Mouse (Mus musculus) midbrain, embryonic 16.5 days (tissue): ENCODE data around the gene Fcgr2b. TPM values are rescaled to one million over a fixed set of nuclear protein-coding genes. Genes with fewer than 3 reads are reported as not detected.
A peak's percentile ranks its signal among the peaks of the same experiment; 100 is the strongest.

ENCODE experiments used
- ATAC-seq: fragments of 200-750 bp; cut with Nextera tagmentation; 2 replicates; pipeline ENCODE4 v1.8.0; 2017; ENCODE audit warnings: moderate TSS enrichment
- H3K27ac ChIP-seq: fragments of 300-500 bp; sonication (generic); 2 replicates; pipeline ENCODE4 v1.5.1; 2014; ENCODE audit warnings: mild to moderate bottlenecking, low read length, mixed read lengths
- H3K27me3 ChIP-seq: fragments of 300-500 bp; sonication (generic); 2 replicates; pipeline ENCODE4 v1.6.1; 2014; ENCODE audit warnings: low read depth, low read length, mixed read lengths; ENCODE audit not compliant: control insufficient read depth, insufficient read depth
- H3K36me3 ChIP-seq: fragments of 300-500 bp; sonication (generic); 2 replicates; pipeline ENCODE4 v1.6.1; 2014; ENCODE audit warnings: mild to moderate bottlenecking, low read length, moderate library complexity, mixed read lengths; ENCODE audit not compliant: control insufficient read depth, insufficient read depth
- H3K4me1 ChIP-seq: fragments of 300-500 bp; sonication (generic); 2 replicates; pipeline ENCODE4 v1.6.1; 2014; ENCODE audit warnings: mild to moderate bottlenecking, low read length, mixed read lengths; ENCODE audit not compliant: control insufficient read depth, insufficient read depth
- H3K4me2 ChIP-seq: fragments of 300-500 bp; sonication (generic); 2 replicates; pipeline ENCODE4 v1.6.1; 2014; ENCODE audit warnings: mild to moderate bottlenecking, low read length, mixed read lengths
- H3K4me3 ChIP-seq: fragments of 300-500 bp; sonication (generic); 2 replicates; pipeline ENCODE4 v1.5.1; 2014; ENCODE audit warnings: low read depth, mild to moderate bottlenecking, low read length, moderate library complexity, mixed read lengths
- H3K9ac ChIP-seq: fragments of 300-500 bp; sonication (generic); 2 replicates; pipeline ENCODE4 v1.6.1; 2014; ENCODE audit warnings: low read depth, low read length, mixed read lengths
- H3K9me3 ChIP-seq: fragments of 300-500 bp; sonication (generic); replicated peaks from 2 replicates; pipeline ENCODE4 v1.6.1; 2014; ENCODE audit warnings: mild to moderate bottlenecking, low read length, mixed read lengths; ENCODE audit not compliant: control insufficient read depth, poor library complexity, severe bottlenecking
- WGBS: fragments of 180-500 bp; shearing (Covaris S2); extraction: QIAGEN DNeasy Blood & Tissue Kit; methylation state at CpG from one replicate; pipeline ENCODE4 v1.1.7; 2014; 5-methylcytosine and 5-hydroxymethylcytosine counted together
- polyA plus RNA-seq: library from polyadenylated mRNA; unstranded; fragments of >200 nt; fragmentation: Nextera tagmentation; extraction: Ambion mirVana; gene quantifications from 2 replicates; pipeline ENCODE4 v1.2.1, GENCODE M21; 2015

The Fcgr2b gene
- polyA plus RNA-seq, 1 experiment from 2014 or later: 1.7 TPM

GRCm38 (mm10) chr1:171005081-171005480, 28.7 kb upstream of the Fcgr2b start:
- no peaks in the 10 kb centered on the region for H3K4me1 ChIP-seq
- no peak overlapping the region for H3K4me2 ChIP-seq
- no peak overlapping the region for H3K9ac ChIP-seq
- no peaks in the 10 kb centered on the region for H3K9me3 ChIP-seq
- 76% methylated on average over 6 of the region's 6 CpGs for WGBS
- H3K4me3 ChIP-seq: no peak overlapping the region
- no peak for ATAC-seq
- no peak overlapping the region for H3K27ac ChIP-seq
- H3K36me3 ChIP-seq: no peaks in the 10 kb centered on the region
- no peaks in the 10 kb centered on the region for H3K27me3 ChIP-seq

DNA sequence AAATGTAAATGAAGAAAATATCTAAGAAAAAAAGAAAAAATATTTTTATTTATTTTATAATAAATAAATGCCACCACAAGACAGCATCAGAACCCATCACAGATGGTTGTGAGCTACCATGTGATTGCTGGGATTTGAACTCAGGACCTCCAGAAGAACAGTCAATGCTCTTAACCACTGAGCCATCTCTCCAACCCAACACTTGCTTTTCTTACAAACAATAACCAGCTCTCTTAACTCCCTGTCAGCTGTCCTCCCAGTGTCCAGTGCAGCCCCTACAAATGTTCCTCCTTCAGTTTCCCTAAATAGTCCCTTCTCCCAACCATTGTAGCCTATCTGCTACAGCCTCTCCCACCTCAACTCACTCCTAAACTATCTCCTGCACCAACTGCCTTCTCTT, 23.5 kb upstream of the Fcgr2b start:
- Histone ChIP-seq H3K27me3 (no peaks in the 10 kb centered on the region), H3K4me2 (no peak overlapping the region), H3K27ac (no peak overlapping the region), H3K4me1 (no peaks in the 10 kb centered on the region), H3K9ac (no peak overlapping the region), H3K9me3 (no peaks in the 10 kb centered on the region), H3K4me3 (no peak overlapping the region), H3K36me3 (no peaks in the 10 kb centered on the region)
- ATAC-seq: no peak

DNA sequence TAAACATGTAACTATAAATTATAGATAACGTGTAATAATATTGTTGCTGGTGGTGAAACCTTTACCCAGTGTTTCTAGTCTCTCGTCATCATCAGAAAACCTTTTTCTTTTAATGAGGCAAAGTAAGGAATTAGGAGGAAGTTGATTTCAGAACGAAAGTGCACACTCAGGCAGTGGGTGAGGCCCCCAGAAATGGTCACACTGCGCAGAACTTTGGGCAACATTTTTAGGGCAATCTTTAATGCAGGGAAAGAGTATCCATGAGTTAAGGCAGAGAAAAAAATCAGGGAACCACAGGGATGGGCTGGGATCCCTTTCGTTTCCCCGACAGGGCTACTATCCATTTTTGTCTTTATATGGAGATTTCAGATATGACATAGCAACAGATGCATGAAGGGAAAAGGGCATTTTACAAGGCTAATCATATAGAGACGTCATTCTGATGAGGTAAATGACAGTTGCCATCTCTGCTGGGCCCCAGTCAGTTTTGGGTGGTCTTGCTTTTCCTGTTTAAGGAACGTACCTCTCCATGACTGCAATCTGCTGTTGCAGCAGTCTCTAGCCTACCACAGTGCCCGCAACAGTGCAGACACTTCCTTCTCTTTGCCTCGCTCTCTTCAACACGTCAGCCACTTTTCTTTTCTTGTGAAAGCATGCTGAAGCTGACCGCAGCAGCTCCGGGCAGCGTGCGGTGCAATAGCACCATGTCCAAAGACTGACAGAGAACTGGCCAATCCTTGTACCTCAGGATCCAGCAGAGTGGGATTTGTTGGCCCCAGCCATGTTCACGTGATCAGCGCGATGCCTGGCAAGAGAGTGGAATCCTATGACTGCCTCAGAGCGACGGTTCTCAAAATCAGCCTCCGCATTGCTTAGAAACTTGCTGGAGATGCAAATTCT, 21.7 kb upstream of the Fcgr2b start:
- H3K27ac ChIP-seq: no peak overlapping the region
- ATAC-seq: no peak
- no peaks in the 10 kb centered on the region for H3K4me1 ChIP-seq
- peak overlapping the region; percentile 28 for H3K4me2 ChIP-seq
- H3K4me3 ChIP-seq: no peak overlapping the region
- H3K9ac ChIP-seq: no peak overlapping the region
- H3K27me3 ChIP-seq: no peaks in the 10 kb centered on the region
- no peaks in the 10 kb centered on the region for H3K9me3 ChIP-seq
- no peaks in the 10 kb centered on the region for H3K36me3 ChIP-seq
- WGBS: 57% methylated on average over 21 of the region's 21 CpGs

DNA sequence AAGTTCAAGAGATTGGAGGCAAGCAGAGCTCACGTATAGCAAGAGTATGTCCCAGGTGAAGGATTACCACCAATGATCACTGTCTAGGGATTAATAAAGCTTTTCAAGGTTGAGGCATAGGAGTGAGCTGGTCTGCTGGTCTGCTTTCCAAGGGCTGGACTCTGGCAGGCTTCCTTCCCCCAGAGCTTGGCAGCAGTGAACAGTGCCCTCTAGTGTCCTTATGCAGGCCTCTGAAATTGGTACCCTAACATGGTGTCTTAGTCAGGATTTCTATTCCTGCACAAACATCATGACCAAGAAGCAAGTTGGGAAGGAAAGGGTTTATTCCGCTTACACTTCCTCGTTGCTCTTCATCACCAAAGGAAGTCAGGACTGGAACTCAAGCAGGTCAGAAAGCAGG, 20.4 kb upstream of the Fcgr2b start:
- Histone ChIP-seq H3K9me3 (no peaks in the 10 kb centered on the region), H3K27me3 (no peaks in the 10 kb centered on the region), H3K27ac (no peak overlapping the region), H3K36me3 (no peaks in the 10 kb centered on the region), H3K4me1 (no peaks in the 10 kb centered on the region), H3K4me2 (no peak overlapping the region), H3K4me3 (no peak overlapping the region), H3K9ac (no peak overlapping the region)
- ATAC-seq: no peak
- WGBS: 48% methylated on average over 3 of the region's 3 CpGs

GRCm38 (mm10) chr1:170996034-170996433, 19.7 kb upstream of the Fcgr2b start:
- Histone ChIP-seq H3K9me3 (no peaks in the 10 kb centered on the region), H3K27ac (no peak overlapping the region), H3K27me3 (no peaks in the 10 kb centered on the region), H3K4me3 (no peak overlapping the region), H3K4me2 (no peak overlapping the region), H3K4me1 (no peaks in the 10 kb centered on the region), H3K9ac (no peak overlapping the region), H3K36me3 (no peaks in the 10 kb centered on the region)
- 82% methylated on average over 3 of the region's 3 CpGs for WGBS
- ATAC-seq: no peak

DNA sequence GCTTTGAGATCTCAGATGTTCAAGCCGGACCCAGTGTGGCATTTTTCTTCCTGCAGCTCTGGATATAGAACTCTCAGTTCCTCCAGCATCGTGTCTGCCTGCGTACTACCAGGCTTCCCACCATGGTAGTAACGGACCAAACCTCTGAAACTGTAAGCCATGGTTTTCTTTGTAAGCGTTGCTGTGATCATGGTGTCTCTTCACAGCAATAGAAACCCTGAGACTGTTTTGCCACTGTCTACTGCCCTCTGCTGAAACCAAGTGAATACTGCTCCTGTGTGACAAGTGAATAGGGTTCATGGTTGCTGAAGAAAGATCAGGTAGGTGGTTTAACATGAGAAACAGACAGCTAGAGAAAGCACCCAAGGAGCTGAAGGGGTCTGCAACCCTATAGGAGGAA, 16.2 kb upstream of the Fcgr2b start:
- no peak overlapping the region for H3K9ac ChIP-seq
- H3K27me3 ChIP-seq: no peaks in the 10 kb centered on the region
- ATAC-seq: no peak
- WGBS: 67% methylated on average over 5 of the region's 5 CpGs
- H3K9me3 ChIP-seq: no peaks in the 10 kb centered on the region
- H3K4me3 ChIP-seq: no peak overlapping the region
- no peak overlapping the region for H3K4me2 ChIP-seq
- H3K36me3 ChIP-seq: no peaks in the 10 kb centered on the region
- H3K27ac ChIP-seq: no peak overlapping the region
- H3K4me1 ChIP-seq: no peaks in the 10 kb centered on the region

DNA sequence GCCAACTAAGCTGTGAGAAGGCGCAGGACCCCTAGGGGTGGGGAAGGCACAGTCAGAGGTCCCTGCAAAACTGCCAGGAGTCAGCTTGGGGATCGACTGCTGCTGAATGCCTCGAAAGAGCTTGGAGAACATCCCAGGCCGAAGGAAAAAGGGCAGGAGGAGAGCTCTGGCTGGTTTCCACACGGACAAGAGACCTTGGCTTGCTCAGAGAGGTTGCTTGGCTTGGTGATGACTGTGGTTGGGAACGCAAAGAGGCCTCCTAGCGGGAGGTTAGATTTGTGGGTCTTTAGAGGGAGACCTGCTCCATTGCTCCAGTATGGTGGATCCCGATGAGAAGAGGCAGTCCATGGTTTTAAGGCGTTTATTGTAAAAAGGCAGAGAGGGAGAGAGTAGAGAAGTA, 13.3 kb upstream of the Fcgr2b start:
- WGBS: 76% methylated on average over 9 of the region's 9 CpGs
- no peak overlapping the region for H3K4me2 ChIP-seq
- H3K27me3 ChIP-seq: no peaks in the 10 kb centered on the region
- no peak overlapping the region for H3K9ac ChIP-seq
- H3K36me3 ChIP-seq: no peaks in the 10 kb centered on the region
- H3K9me3 ChIP-seq: no peaks in the 10 kb centered on the region
- H3K4me1 ChIP-seq: no peaks in the 10 kb centered on the region
- H3K4me3 ChIP-seq: no peak overlapping the region
- H3K27ac ChIP-seq: no peak overlapping the region
- ATAC-seq: no peak

GRCm38 (mm10) chr1:170985861-170986260, 9.5 kb upstream of the Fcgr2b start:
- H3K4me3 ChIP-seq: no peak overlapping the region
- no peaks in the 10 kb centered on the region for H3K9me3 ChIP-seq
- no peak overlapping the region for H3K4me2 ChIP-seq
- H3K9ac ChIP-seq: no peak overlapping the region
- ATAC-seq: no peak
- no peaks in the 10 kb centered on the region for H3K27me3 ChIP-seq
- WGBS: 86% methylated on average over 5 of the region's 5 CpGs
- no peaks in the 10 kb centered on the region for H3K36me3 ChIP-seq
- H3K4me1 ChIP-seq: no peaks in the 10 kb centered on the region
- H3K27ac ChIP-seq: no peak overlapping the region

DNA sequence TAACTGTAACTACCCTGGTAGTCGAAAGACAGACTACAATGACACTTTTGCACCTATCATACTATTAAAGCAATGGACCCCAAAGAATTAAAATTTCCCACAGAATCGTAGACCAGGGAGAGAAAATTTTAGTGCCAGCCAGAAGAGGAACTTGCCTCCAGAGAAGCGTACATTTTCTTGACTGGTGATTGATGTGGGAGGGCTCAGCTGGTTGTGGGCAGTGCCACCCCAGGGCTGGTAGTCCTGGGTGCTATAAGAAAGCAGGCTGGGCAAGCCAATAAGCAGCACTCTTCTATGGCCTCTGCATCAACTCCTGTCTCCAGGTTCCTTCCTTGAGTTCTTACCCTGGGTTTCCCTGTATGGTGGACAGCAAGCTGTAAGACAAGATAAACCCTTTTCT, 8.7 kb upstream of the Fcgr2b start:
- ATAC-seq: no peak
- Histone ChIP-seq H3K9ac (no peak overlapping the region), H3K9me3 (no peaks in the 10 kb centered on the region), H3K36me3 (no peaks in the 10 kb centered on the region), H3K4me2 (no peak overlapping the region), H3K27ac (no peak overlapping the region), H3K27me3 (no peaks in the 10 kb centered on the region), H3K4me3 (no peak overlapping the region), H3K4me1 (no peaks in the 10 kb centered on the region)
- WGBS: 88% methylated on average over 3 of the region's 3 CpGs
